In genomic region chr9:67418092-67418491, GRCm38 (mm10) we compare ENCODE assay signal across 10 mouse cellular contexts.
A peak's percentile ranks its signal among the peaks of the same experiment; 100 is the strongest.
DNase-seq lines count a peak whose midpoint lies in the region; ATAC-seq and TF ChIP-seq lines count a peak whose summit lies in the region.
"Had no signal": no experiment of that assay in that cellular context is flagged by ENCODE, and none has a peak within 500 bp of the region (broad histone marks: within the 10 kb centered on the region; RNA-seq: fewer than 3 reads in every experiment).

No protein-coding gene starts in this region.

- no peak overlapping the region for H3K4me3 ChIP-seq in forebrain, embryonic 10.5 days
- no peak overlapping the region for H3K4me3 ChIP-seq in forebrain, embryonic 11.5 days (ENCODE audit: low read depth, low read length)
- no peak overlapping the region for H3K4me3 ChIP-seq in hindbrain, embryonic 14.5 days (replicated peaks; ENCODE audit: low read length)
- no peak overlapping the region for H3K4me3 ChIP-seq in midbrain, postnatal 0 days (ENCODE audit: low read depth, low read length)
- H3K4me3 ChIP-seq: heart, embryonic 13.5 days had no signal

- no peak overlapping the region for H3K4me2 ChIP-seq in forebrain, embryonic 11.5 days (ENCODE audit: low read depth, low read length, severe bottlenecking)
- no peak overlapping the region for H3K4me2 ChIP-seq in hindbrain, embryonic 14.5 days (replicated peaks)
- no peak overlapping the region for H3K4me2 ChIP-seq in midbrain, postnatal 0 days (ENCODE audit: low read depth, low read length, poor library complexity, severe bottlenecking)
- H3K4me2 ChIP-seq: heart, embryonic 13.5 days had no signal

- WGBS in forebrain, embryonic 10.5 days, result 63% methylated on average over 6 of the region's 6 CpGs
- WGBS in forebrain, embryonic 11.5 days, result 70% methylated on average over 6 of the region's 6 CpGs
- 58% methylated on average over 6 of the region's 6 CpGs for WGBS in hindbrain, embryonic 14.5 days
- WGBS in midbrain, postnatal 0 days, result 66% methylated on average over 5 of the region's 6 CpGs

- no peak for ATAC-seq in forebrain, embryonic 11.5 days (replicated peaks; ENCODE audit: low FRiP score)
- peak; percentile 60; the same call in 1 of the 2 replicates for ATAC-seq in hindbrain, embryonic 14.5 days (ENCODE audit: low FRiP score)
- no peak for ATAC-seq in midbrain, postnatal 0 days (ENCODE audit: low FRiP score)
- ATAC-seq in megakaryocyte progenitor cell, adult 5-6 weeks (replicated peaks; ENCODE audit: poor library complexity), result no peak

- H3K9me3 ChIP-seq in forebrain, embryonic 10.5 days, result no peaks in the 10 kb centered on the region; the same call in 1 of the 2 replicates
- no peaks in the 10 kb centered on the region for H3K9me3 ChIP-seq in forebrain, embryonic 11.5 days (ENCODE audit: control insufficient read depth, low read length)
- H3K9me3 ChIP-seq in hindbrain, embryonic 14.5 days (ENCODE audit: control insufficient read depth, low read length), result no peaks in the 10 kb centered on the region
- no peaks in the 10 kb centered on the region for H3K9me3 ChIP-seq in midbrain, postnatal 0 days (ENCODE audit: low read length)

- no peaks in the 10 kb centered on the region for H3K27me3 ChIP-seq in forebrain, embryonic 10.5 days (ENCODE audit: poor library complexity, severe bottlenecking)
- H3K27me3 ChIP-seq in forebrain, embryonic 11.5 days (ENCODE audit: control insufficient read depth, insufficient read depth, low read length), result no peaks in the 10 kb centered on the region
- H3K27me3 ChIP-seq in hindbrain, embryonic 14.5 days (ENCODE audit: control insufficient read depth, insufficient read depth, low read length), result no peaks in the 10 kb centered on the region
- H3K27me3 ChIP-seq in midbrain, postnatal 0 days (ENCODE audit: insufficient read depth, low read length), result no peaks in the 10 kb centered on the region
- H3K27me3 ChIP-seq: heart, embryonic 13.5 days had no signal

- H3K4me1 ChIP-seq in forebrain, embryonic 10.5 days, result peaks cover 26% of the 10 kb centered on the region
- H3K4me1 ChIP-seq in forebrain, embryonic 11.5 days (replicated peaks; ENCODE audit: control insufficient read depth, insufficient read depth, low read length), result no peaks in the 10 kb centered on the region
- peaks cover 3% of the 10 kb centered on the region; the same call in 1 of the 2 replicates for H3K4me1 ChIP-seq in hindbrain, embryonic 14.5 days (replicated peaks; ENCODE audit: control insufficient read depth, insufficient read depth, low read length)
- H3K4me1 ChIP-seq in midbrain, postnatal 0 days (ENCODE audit: insufficient read depth, low read length), result no peaks in the 10 kb centered on the region

- DNase-seq in forebrain, embryonic 10.5 days (ENCODE audit: extremely low spot score, low spot score), result no peak
- no peak for DNase-seq in forebrain, embryonic 11.5 days (ENCODE audit: low spot score)
- DNase-seq in embryo, embryonic 10 days (ENCODE audit: low spot score), result peak; percentile 35
- DNase-seq in hindbrain, embryonic 14.5 days (ENCODE audit: low spot score), result no peak
- DNase-seq in midbrain, postnatal 0 days (ENCODE audit: low spot score), result peak; percentile 56
- no peak for DNase-seq in Muller cell, postnatal 12 days (ENCODE audit: inconsistent ontology term)
- DNase-seq in testis, postnatal 14 days (ENCODE audit: low spot score), result no peak
- DNase-seq: lung, postnatal 36 days had no signal

- 0 out of 2 replicates have a peak overlapping the region, but pooled peaks have one; percentile 4 for H3K27ac ChIP-seq in forebrain, embryonic 10.5 days
- H3K27ac ChIP-seq in forebrain, embryonic 11.5 days (ENCODE audit: low read depth, low read length), result no peak overlapping the region
- H3K27ac ChIP-seq in hindbrain, embryonic 14.5 days, result no peak overlapping the region
- no peak overlapping the region for H3K27ac ChIP-seq in midbrain, postnatal 0 days (ENCODE audit: low read depth, low read length)
- H3K27ac ChIP-seq: heart, embryonic 13.5 days had no signal

- H3K9ac ChIP-seq in forebrain, embryonic 11.5 days (ENCODE audit: low read length), result no peak overlapping the region
- no peak overlapping the region for H3K9ac ChIP-seq in hindbrain, embryonic 14.5 days
- H3K9ac ChIP-seq in midbrain, postnatal 0 days (replicated peaks; ENCODE audit: low read length, poor library complexity, severe bottlenecking), result no peak overlapping the region
- H3K9ac ChIP-seq: heart, embryonic 13.5 days had no signal

- no peak for TF ChIP-seq CTCF in midbrain, postnatal 0 days (IDR thresholded peaks at IDR 0.05)

- no peaks in the 10 kb centered on the region for H3K36me3 ChIP-seq in forebrain, embryonic 10.5 days (replicated peaks)
- no peaks in the 10 kb centered on the region for H3K36me3 ChIP-seq in forebrain, embryonic 11.5 days (ENCODE audit: control insufficient read depth, insufficient read depth, low read length)
- no peaks in the 10 kb centered on the region for H3K36me3 ChIP-seq in hindbrain, embryonic 14.5 days (replicated peaks; ENCODE audit: control insufficient read depth, insufficient read depth)
- H3K36me3 ChIP-seq in midbrain, postnatal 0 days (ENCODE audit: insufficient read depth, low read length), result no peaks in the 10 kb centered on the region

Comparison
In these comparisons a context has a peak if more than half of its experiments do, and no peak if none do; other contexts are left out.
1. DNase-seq: peak in embryo, embryonic 10 days (single experiment) and midbrain, postnatal 0 days (single experiment); none in forebrain, embryonic 10.5 days (single experiment), forebrain, embryonic 11.5 days (single experiment), hindbrain, embryonic 14.5 days (single experiment), Muller cell, postnatal 12 days (single experiment) and testis, postnatal 14 days (single experiment).